Mouse (Mus musculus) MEL (cell line): ENCODE data around the gene Commd6. TPM values are rescaled to one million over a fixed set of nuclear protein-coding genes. Genes with fewer than 3 reads are reported as not detected.

Experiments used
- DNase-seq: peaks from one replicate; pipeline ENCODE4 v3.0.0; 2011; ENCODE audit warnings: low read depth, low spot score
- H3K27ac ChIP-seq: 2 replicates; pipeline ENCODE4 v1.5.1; 2012; ENCODE audit warnings: low read depth, mild to moderate bottlenecking, control low read depth, low read length, moderate library complexity; ENCODE audit not compliant: control insufficient read depth
- H3K27me3 ChIP-seq, 2 experiments: fragments of 150-350 bp in 1 of 2; sonication (generic) in 1 of 2; 2 replicates each; pipeline ENCODE4 v1.6.1; 2012; ENCODE audit warnings: low read length in 2 of 2, mild to moderate bottlenecking in 2 of 2, improper control_type of control experiment in 1 of 2, moderate library complexity in 1 of 2; ENCODE audit not compliant: insufficient read depth in 2 of 2, control insufficient read depth in 1 of 2
- H3K36me3 ChIP-seq, 2 experiments: 2 replicates each; pipeline ENCODE4 v1.6.1; 2012 to 2014; ENCODE audit warnings: low read length in 2 of 2, improper control_type of control experiment in 1 of 2, inconsistent platforms in 1 of 2, mild to moderate bottlenecking in 1 of 2; ENCODE audit not compliant: insufficient read depth in 2 of 2, control insufficient read depth in 1 of 2
- H3K4me1 ChIP-seq, 2 experiments: fragments of 150-350 bp in 1 of 2; sonication (generic) in 1 of 2; 2 replicates each; pipeline ENCODE4 v1.6.1; 2012; ENCODE audit warnings: low read length in 2 of 2, improper control_type of control experiment in 1 of 2, mild to moderate bottlenecking in 1 of 2; ENCODE audit not compliant: insufficient read depth in 2 of 2, control insufficient read depth in 1 of 2
- H3K4me3 ChIP-seq, 2 experiments: fragments of 150-350 bp in 1 of 2; sonication (generic) in 1 of 2; 2 replicates each; pipeline ENCODE4 v1.5.1; 2012; ENCODE audit warnings: low read depth in 2 of 2, low read length in 2 of 2, mild to moderate bottlenecking in 2 of 2, moderate library complexity in 2 of 2, control low read depth in 1 of 2, improper control_type of control experiment in 1 of 2; ENCODE audit not compliant: control insufficient read depth in 1 of 2, insufficient read depth in 1 of 2
- H3K79me2 ChIP-seq: 2 replicates; pipeline ENCODE4 v1.6.1; 2012; ENCODE audit warnings: mild to moderate bottlenecking, low read length, moderate library complexity; ENCODE audit not compliant: control insufficient read depth, poor library complexity, insufficient read depth
- H3K9ac ChIP-seq: 2 replicates; pipeline ENCODE4 v1.6.1; 2012; ENCODE audit warnings: low read depth, mild to moderate bottlenecking, control low read depth, low read length, moderate library complexity; ENCODE audit not compliant: control insufficient read depth, poor library complexity, severe bottlenecking
- H3K9me3 ChIP-seq: fragments of 150-350 bp; sonication (generic); replicated peaks from 2 replicates; pipeline ENCODE4 v1.6.1; 2012; ENCODE audit warnings: mild to moderate bottlenecking, low read length, improper control_type of control experiment, moderate library complexity; ENCODE audit not compliant: insufficient read depth
- CHD2 ChIP-seq: IDR thresholded peaks from 2 replicates; pipeline ENCODE4 v1.6.1; 2011; ENCODE audit warnings: low read length, improper control_type of control experiment
- E2F4 ChIP-seq: IDR thresholded peaks from 2 replicates; pipeline ENCODE4 v1.6.1; 2011; ENCODE audit warnings: low read depth, low read length, improper control_type of control experiment, borderline replicate concordance
- MXI1 ChIP-seq: IDR thresholded peaks from 2 replicates; pipeline ENCODE4 v1.6.1; 2011; ENCODE audit warnings: mild to moderate bottlenecking, low read depth, low read length, improper control_type of control experiment
- MYB ChIP-seq: IDR thresholded peaks from 2 replicates; pipeline ENCODE4 v1.6.1; 2011; ENCODE audit warnings: mild to moderate bottlenecking, low read depth, low read length, improper control_type of control experiment
- MYC ChIP-seq: IDR thresholded peaks from 2 replicates; pipeline ENCODE4 v1.6.1; 2011; ENCODE audit warnings: low read depth, mild to moderate bottlenecking, low read length, improper control_type of control experiment, moderate library complexity
- NELFE ChIP-seq: IDR thresholded peaks from 2 replicates; pipeline ENCODE4 v1.6.1; 2011; ENCODE audit warnings: low read depth, low read length, improper control_type of control experiment
- POLR2A ChIP-seq, 2 experiments: IDR thresholded peaks; 2 replicates each; pipeline ENCODE4 v1.6.1; 2011 to 2012; ENCODE audit warnings: low read length in 2 of 2, mild to moderate bottlenecking in 2 of 2, control low read depth in 1 of 2, improper control_type of control experiment in 1 of 2, low read depth in 1 of 2, moderate library complexity in 1 of 2; ENCODE audit not compliant: control insufficient read depth in 1 of 2, insufficient read depth in 1 of 2, poor library complexity in 1 of 2
- SMC3 ChIP-seq: IDR thresholded peaks from 2 replicates; pipeline ENCODE4 v1.6.1; 2011; ENCODE audit warnings: low read depth, low read length, improper control_type of control experiment
- TAL1 ChIP-seq: IDR thresholded peaks from 2 replicates; pipeline ENCODE4 v1.6.1; 2012; ENCODE audit warnings: mild to moderate bottlenecking, inconsistent platforms, low read length, moderate library complexity, mixed read lengths
- TCF12 ChIP-seq: IDR thresholded peaks from 2 replicates; pipeline ENCODE4 v1.6.1; 2014; ENCODE audit warnings: low read depth, mild to moderate bottlenecking, inconsistent platforms, low read length, improper control_type of control experiment, moderate library complexity
- ZC3H11A ChIP-seq: IDR thresholded peaks from 2 replicates; pipeline ENCODE4 v1.6.1; 2012; ENCODE audit warnings: low read depth, mild to moderate bottlenecking, inconsistent platforms, low read length, improper control_type of control experiment
- polyA plus RNA-seq, 2 experiments: library from polyadenylated mRNA; stranded (reverse) in 1 of 2; unstranded in 1 of 2; fragments of >175 nt in 1 of 2; fragments of >200 nt in 1 of 2; gene quantifications; 2 replicates each; pipeline versions ENCODE4 v1.2.1 to v1.2.4; 2012; ENCODE audit warnings: low replicate concordance in 2 of 2, low read depth in 1 of 2; ENCODE audit not compliant: insufficient read length in 2 of 2, insufficient read depth in 1 of 2, missing spikeins in 1 of 2
- total RNA-seq: library from RNA; depleted of rRNA; stranded (reverse); fragments of 300-350 nt; gene quantifications from 2 replicates; pipeline ENCODE4 v1.2.3, GENCODE M21; 2012; rRNA removed

The Commd6 gene
- total and polyA plus RNA-seq, 3 experiments, result 57.3 to 61.2 TPM; not detected in 1

DNA sequence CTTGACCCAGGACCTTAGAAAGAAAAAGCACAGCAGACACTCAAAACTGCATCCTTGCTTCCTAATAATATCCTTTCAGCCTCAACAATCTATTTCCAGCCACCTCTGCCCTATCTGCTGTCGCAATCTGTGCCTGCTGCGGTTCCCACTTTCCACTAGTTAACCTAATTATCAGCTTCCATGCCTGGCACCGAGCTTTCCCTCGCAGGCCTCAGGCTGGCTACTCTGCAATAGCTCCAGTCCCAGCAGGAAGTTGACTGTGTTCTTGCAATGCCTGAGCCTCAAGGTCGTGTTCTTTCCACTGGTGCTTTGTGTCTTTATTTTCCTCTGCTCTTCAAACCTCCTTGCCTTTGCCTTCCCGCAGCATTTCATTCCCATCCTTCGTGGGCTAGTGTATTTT, 54.4 kb downstream of the Commd6 start:
- Histone ChIP-seq H3K79me2 (no peaks in the 10 kb centered on the region), H3K36me3 (no peaks in the 10 kb centered on the region), H3K4me1 (no peaks in the 10 kb centered on the region), H3K9ac (no peak overlapping the region), H3K27ac (no peak overlapping the region), H3K9me3 (no peaks in the 10 kb centered on the region), H3K4me3 (no peak overlapping the region), H3K27me3 (no peaks in the 10 kb centered on the region)
- DNase-seq, result no peak
- TF ChIP-seq E2F4 (no peak), POLR2A (IDR thresholded peaks at IDR 0.05; ENCODE audit: control insufficient read depth in 1 of 2, insufficient read depth in 1 of 2, low read depth in 1 of 2, low read length in 2 of 2, poor library complexity in 1 of 2) (no peak), CHD2 (no peak), NELFE (no peak), MYB (no peak), MXI1 (no peak), TCF12 (no peak), MYC (no peak), TAL1 (no peak), ZC3H11A (no peak), SMC3 (no peak)

Other genes with a start within 250 kb of the Commd6 start
- not detected in 2 replicates for gene Tbc1d4, start 31.5 kb downstream of the Commd6 start, total RNA-seq
- not detected for gene Tbc1d4, start 31.5 kb downstream of the Commd6 start, polyA plus RNA-seq
- gene Uchl3, start 13.3 kb upstream of the Commd6 start, total RNA-seq, result 59.1 and 63.4 TPM in 2 replicates
- 10 to 100 TPM in 1 of 2 experiments, not detected in 1; 57.8 TPM for gene Uchl3, start 13.3 kb upstream of the Commd6 start, polyA plus RNA-seq
- gene Gm9922, start 89.1 kb upstream of the Commd6 start, total RNA-seq, result not detected in 2 replicates
- gene Gm9922, start 89.1 kb upstream of the Commd6 start, polyA plus RNA-seq, result not detected
- gene Lmo7, start 89.3 kb upstream of the Commd6 start, total RNA-seq, result not detected in 2 replicates
- not detected for gene Lmo7, start 89.3 kb upstream of the Commd6 start, polyA plus RNA-seq